Mouse (Mus musculus) hindbrain, embryonic 11.5 days (tissue): ENCODE measurements around the gene Ccl7. TPM values are rescaled to one million over a fixed set of nuclear protein-coding genes. Genes with fewer than 3 reads are reported as not detected.
A peak's percentile ranks its signal among the peaks of the same experiment; 100 is the strongest.

Experiments
- ATAC-seq: fragments of 200-750 bp; cut with Nextera tagmentation; 2 replicates; pipeline ENCODE4 v1.8.0; 2017; ENCODE audit warnings: mild to moderate bottlenecking, moderate TSS enrichment, moderate library complexity; ENCODE audit not compliant: low FRiP score
- DNase-seq: peaks from one replicate; pipeline ENCODE4 v3.0.0-alpha.2; 2015; ENCODE audit warnings: low spot score
- H3K27ac ChIP-seq: fragments of 300-500 bp; sonication (generic); 2 replicates; pipeline ENCODE4 v1.5.1; 2014; ENCODE audit warnings: mild to moderate bottlenecking, low read depth, low read length
- H3K27me3 ChIP-seq: fragments of 300-500 bp; sonication (generic); 2 replicates; pipeline ENCODE4 v1.6.1; 2014; ENCODE audit warnings: mild to moderate bottlenecking, low read length, moderate library complexity, mixed read lengths; ENCODE audit not compliant: control insufficient read depth, insufficient read depth
- H3K36me3 ChIP-seq: fragments of 300-500 bp; sonication (generic); 2 replicates; pipeline ENCODE4 v1.6.1; 2014; ENCODE audit warnings: mild to moderate bottlenecking, low read length, moderate library complexity, mixed read lengths; ENCODE audit not compliant: control insufficient read depth, insufficient read depth
- H3K4me1 ChIP-seq: fragments of 300-500 bp; sonication (generic); replicated peaks from 2 replicates; pipeline ENCODE4 v1.6.1; 2014; ENCODE audit warnings: low read length, mixed read lengths; ENCODE audit not compliant: control insufficient read depth, insufficient read depth
- H3K4me2 ChIP-seq: fragments of 300-500 bp; sonication (generic); replicated peaks from 2 replicates; pipeline ENCODE4 v1.6.1; 2014; ENCODE audit warnings: mild to moderate bottlenecking, low read depth, low read length
- H3K4me3 ChIP-seq: fragments of 300-500 bp; sonication (generic); 2 replicates; pipeline ENCODE4 v1.5.1; 2014; ENCODE audit warnings: low read depth, low read length
- H3K9ac ChIP-seq: fragments of 300-500 bp; sonication (generic); 2 replicates; pipeline ENCODE4 v1.6.1; 2014; ENCODE audit warnings: low read depth, low read length
- H3K9me3 ChIP-seq: fragments of 300-500 bp; sonication (generic); 2 replicates; pipeline ENCODE4 v1.6.1; 2016; ENCODE audit warnings: low read length; ENCODE audit not compliant: control insufficient read depth
- WGBS: fragments of 180-500 bp; shearing (Covaris S2); extraction: QIAGEN DNeasy Blood & Tissue Kit; methylation state at CpG from one replicate; pipeline ENCODE4 v1.1.7; 2014; 5-methylcytosine and 5-hydroxymethylcytosine counted together
- polyA plus RNA-seq: library from polyadenylated mRNA; unstranded; fragments of >200 nt; fragmentation: Nextera tagmentation; extraction: Ambion mirVana; gene quantifications from 2 replicates; pipeline ENCODE4 v1.2.1, GENCODE M21; 2014

The Ccl7 gene
- polyA plus RNA-seq = 1.0 TPM in 1 of 2 replicates, not detected in the other

DNA sequence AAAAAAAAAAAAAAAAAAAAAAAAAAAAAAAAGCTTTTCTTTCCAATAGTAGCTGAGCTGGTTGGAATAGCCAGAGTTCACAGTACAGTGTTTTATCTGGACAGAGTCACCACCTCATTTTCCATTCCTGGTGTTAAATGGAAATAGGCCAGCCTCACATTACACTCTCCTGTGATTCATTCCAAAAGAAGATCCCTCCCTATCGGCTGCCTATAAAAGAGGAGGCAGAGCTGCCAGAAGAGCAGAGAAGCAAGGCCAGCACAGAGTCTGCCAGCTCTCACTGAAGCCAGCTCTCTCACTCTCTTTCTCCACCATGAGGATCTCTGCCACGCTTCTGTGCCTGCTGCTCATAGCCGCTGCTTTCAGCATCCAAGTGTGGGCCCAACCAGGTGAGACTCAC, at the start of gene Ccl7:
Ccl7 (plus strand) TSS at position 242 of the 400 bp plus-strand sequence.
- H3K9ac ChIP-seq = no peak within 1 kb of the TSS
- no peak for DNase-seq
- H3K27ac ChIP-seq = no peak within 1 kb of the TSS
- WGBS = 69% methylated on average over 3 of the region's 3 CpGs
- H3K4me3 ChIP-seq = no peak within 1 kb of the TSS
- no peaks in the 10 kb centered on the region for H3K4me1 ChIP-seq
- H3K36me3 ChIP-seq = no peaks in the 10 kb centered on the region
- no peak for ATAC-seq
- H3K27me3 ChIP-seq = no peaks in the 10 kb centered on the region
- H3K4me2 ChIP-seq = no peak within 1 kb of the TSS
- no peaks in the 10 kb centered on the region for H3K9me3 ChIP-seq

DNA sequence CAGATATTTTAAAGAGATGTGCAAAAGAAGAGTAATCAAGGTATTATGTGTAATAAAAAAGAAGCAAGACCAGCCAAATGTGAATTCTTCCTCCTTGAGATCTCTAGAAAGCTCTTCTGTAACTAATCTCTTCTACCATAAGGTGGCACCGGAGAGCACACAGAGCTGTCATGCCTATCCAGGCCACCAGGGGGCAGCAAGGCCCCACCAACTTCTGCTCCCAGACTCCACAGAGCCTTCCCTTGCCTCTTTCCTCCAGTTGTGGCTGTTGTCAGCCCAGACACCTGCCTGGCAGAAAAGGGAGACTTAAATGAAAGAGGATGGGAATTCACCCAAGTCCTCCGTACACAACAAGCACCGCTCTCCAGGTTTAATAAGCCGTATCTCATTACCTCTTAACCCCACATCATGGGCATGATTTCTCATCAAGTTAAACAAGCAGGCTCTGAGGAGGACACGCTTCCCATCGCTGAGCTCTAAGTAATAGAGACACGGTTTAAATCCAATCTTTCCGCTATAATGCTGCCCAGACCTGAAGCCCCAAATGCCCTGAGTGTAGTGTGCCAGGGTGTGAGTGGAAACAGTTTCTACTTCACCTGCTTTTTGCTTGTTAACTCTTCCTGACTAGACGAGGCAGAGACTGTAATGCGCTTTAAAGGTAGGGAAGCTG, 49.2 kb upstream of the Ccl7 start:
- Histone ChIP-seq H3K9ac (no peak overlapping the region), H3K4me2 (no peak overlapping the region), H3K9me3 (no peaks in the 10 kb centered on the region), H3K36me3 (no peaks in the 10 kb centered on the region), H3K27ac (no peak overlapping the region), H3K4me3 (no peak overlapping the region), H3K4me1 (no peaks in the 10 kb centered on the region), H3K27me3 (no peaks in the 10 kb centered on the region)
- WGBS = 73% methylated on average over 10 of the region's 10 CpGs
- DNase-seq (peak; percentile 87), ATAC-seq (no peak)

DNA sequence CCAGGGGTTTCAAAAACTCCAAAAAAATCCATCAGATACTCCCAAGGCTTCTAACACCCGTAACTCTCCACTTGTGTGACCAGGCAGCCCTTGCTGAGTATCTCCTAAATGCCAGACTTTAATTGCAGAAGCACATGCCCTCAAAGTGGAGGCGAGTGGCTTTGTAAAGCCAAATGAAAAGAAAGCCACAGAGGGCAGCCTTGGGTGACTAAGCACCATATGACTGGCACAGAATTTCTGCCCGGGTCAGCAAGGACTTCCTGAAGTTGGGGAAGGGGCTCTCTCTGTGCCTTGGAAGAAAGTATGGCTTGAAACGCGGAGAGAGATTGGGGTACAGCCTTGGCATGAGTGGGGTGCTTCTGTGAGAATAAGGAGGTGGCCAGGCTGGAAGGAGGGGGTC, 48.4 kb upstream of the Ccl7 start:
- Histone ChIP-seq H3K4me2 (no peak overlapping the region), H3K27ac (no peak overlapping the region), H3K4me1 (no peaks in the 10 kb centered on the region), H3K4me3 (no peak overlapping the region), H3K27me3 (no peaks in the 10 kb centered on the region), H3K9ac (no peak overlapping the region), H3K9me3 (no peaks in the 10 kb centered on the region), H3K36me3 (no peaks in the 10 kb centered on the region)
- 93% methylated on average over 5 of the region's 5 CpGs for WGBS
- ATAC-seq (no peak), DNase-seq (no peak)

DNA sequence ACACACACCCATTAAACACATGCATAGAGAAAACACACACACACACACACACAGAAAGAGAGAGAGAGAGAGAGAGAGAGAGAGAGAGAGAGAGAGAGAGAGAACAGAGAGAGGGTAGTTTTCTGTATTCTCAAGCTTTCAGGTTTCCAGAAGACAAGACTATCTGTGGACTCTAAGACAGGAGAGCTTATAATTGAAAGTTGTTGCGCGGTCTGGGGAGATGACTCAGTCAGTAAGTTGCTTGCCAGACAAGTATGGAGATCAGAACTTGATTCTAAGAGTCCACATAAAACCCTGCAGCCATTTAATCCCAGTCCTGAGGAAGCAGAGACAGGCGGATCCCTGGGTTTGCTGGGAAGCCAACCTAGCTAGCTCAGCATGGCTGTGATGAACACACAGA, 46.9 kb upstream of the Ccl7 start:
- 87% methylated on average over 3 of the region's 3 CpGs for WGBS
- ATAC-seq = no peak

DNA sequence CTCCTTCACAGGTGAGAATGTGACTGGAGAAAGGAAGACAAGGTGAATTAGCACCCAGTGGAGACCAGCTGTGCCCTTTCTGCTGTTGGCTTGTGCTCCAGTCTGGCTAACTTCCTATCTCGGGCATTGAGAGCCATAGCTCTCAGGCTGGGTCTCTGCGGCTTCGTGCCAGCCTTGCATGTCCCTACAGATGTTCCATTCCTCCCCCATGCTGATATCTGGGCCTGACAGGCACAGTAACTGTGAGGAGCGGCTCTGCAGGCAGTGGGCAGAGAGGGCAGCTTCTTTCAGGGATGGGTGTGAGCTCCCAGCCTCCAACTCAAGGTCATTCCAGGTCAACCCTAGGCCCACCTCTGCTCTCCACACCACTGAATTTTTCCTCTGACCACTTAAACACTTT, 46.0 kb upstream of the Ccl7 start:
- Histone ChIP-seq H3K4me3 (no peak overlapping the region), H3K27me3 (no peaks in the 10 kb centered on the region), H3K4me2 (no peak overlapping the region), H3K36me3 (no peaks in the 10 kb centered on the region), H3K27ac (no peak overlapping the region), H3K9ac (no peak overlapping the region), H3K4me1 (no peaks in the 10 kb centered on the region), H3K9me3 (no peaks in the 10 kb centered on the region)
- no peak for DNase-seq
- WGBS = 80% methylated on average over 4 of the region's 4 CpGs
- no peak for ATAC-seq

More for the DNA sequence above, 46.9 kb upstream of the Ccl7 start:
- H3K4me2 ChIP-seq = no peak overlapping the region
- H3K27ac ChIP-seq = no peak overlapping the region
- DNase-seq = no peak
- no peaks in the 10 kb centered on the region for H3K4me1 ChIP-seq
- H3K9me3 ChIP-seq = no peaks in the 10 kb centered on the region
- no peak overlapping the region for H3K9ac ChIP-seq
- no peak overlapping the region for H3K4me3 ChIP-seq
- no peaks in the 10 kb centered on the region for H3K36me3 ChIP-seq
- H3K27me3 ChIP-seq = no peaks in the 10 kb centered on the region

DNA sequence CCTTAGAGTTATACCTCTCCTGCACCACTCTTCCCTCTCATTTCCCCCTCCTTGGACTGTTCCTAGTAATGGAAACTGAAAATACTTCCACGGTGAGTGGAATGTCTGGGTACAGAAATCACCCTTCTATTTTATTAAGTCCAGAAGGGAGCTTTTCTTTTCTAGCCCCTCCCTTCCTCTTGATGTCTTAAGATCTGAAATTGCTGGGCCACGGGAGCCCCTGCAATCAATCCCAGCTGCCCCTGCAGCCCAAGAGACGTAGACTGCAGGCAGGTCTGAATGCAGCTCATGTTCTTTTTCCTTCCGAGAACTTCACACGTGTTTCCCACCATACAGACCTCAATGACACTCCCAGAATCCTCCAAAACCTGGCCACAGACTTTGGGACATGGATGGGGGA, 44.9 kb upstream of the Ccl7 start:
- Histone ChIP-seq H3K4me3 (no peak overlapping the region), H3K4me2 (no peak overlapping the region), H3K27ac (no peak overlapping the region), H3K36me3 (no peaks in the 10 kb centered on the region), H3K27me3 (no peaks in the 10 kb centered on the region), H3K4me1 (no peaks in the 10 kb centered on the region), H3K9ac (no peak overlapping the region), H3K9me3 (no peaks in the 10 kb centered on the region)
- ATAC-seq (no peak), DNase-seq (no peak)
- WGBS = 65% methylated on average over 5 of the region's 5 CpGs

DNA sequence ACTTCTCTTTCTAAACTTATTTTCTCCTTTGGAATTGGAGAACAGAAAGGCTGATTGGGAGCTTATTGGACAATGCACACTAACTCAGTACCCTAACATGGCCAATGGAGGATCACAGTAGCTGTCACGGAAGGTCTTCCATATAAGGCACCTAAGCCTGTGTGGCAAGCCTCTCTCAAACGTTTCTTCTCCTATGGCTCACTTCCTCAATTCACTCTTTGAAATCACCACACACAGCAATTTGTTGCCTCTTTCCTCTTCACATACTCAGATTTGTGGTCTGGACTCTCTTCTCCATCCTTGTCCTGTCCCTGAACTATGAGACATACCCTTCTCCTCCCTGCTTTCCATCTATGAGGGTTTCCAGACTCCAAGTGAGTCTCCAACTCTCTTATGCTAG, 40.7 kb upstream of the Ccl7 start:
- H3K27ac ChIP-seq = no peak overlapping the region
- H3K9ac ChIP-seq = no peak overlapping the region
- no peaks in the 10 kb centered on the region for H3K9me3 ChIP-seq
- WGBS = 81% methylated on average over 2 of the region's 2 CpGs
- no peaks in the 10 kb centered on the region for H3K4me1 ChIP-seq
- ATAC-seq = no peak
- DNase-seq = no peak
- no peak overlapping the region for H3K4me2 ChIP-seq
- no peaks in the 10 kb centered on the region for H3K27me3 ChIP-seq
- H3K4me3 ChIP-seq = no peak overlapping the region
- no peaks in the 10 kb centered on the region for H3K36me3 ChIP-seq

DNA sequence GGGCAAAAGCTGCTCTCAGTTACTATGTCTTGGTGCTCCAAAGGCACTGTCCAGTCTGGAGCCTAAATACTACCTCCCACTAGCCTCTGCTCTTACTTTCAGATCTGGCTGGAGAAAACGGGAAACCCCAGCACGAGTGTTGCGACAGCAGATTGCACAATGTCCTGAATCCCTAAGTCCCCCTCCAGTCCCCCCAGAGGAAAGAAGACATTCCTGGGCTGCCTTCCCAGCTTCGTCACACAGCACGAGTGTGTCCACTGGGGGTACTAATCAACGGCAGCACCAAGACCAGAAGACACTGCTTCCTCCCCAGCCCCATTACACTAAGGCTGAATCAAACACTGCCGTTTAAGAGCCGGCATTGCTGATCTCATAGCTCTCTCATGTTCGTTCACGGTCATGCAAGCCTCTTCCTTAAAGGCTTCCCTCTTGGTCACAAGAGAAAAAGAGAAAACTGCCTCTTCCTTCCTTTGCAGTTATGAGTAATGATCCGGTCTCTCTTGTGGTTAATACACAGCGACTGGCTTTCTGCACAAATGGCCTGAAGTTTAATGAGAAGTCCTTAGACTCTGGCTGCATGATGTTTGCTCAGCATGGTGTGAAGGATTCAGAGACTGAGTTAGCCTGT, 38.6 kb upstream of the Ccl7 start:
- Histone ChIP-seq H3K4me3 (no peak overlapping the region), H3K4me1 (no peaks in the 10 kb centered on the region), H3K9me3 (no peaks in the 10 kb centered on the region), H3K36me3 (no peaks in the 10 kb centered on the region), H3K27ac (no peak overlapping the region), H3K4me2 (no peak overlapping the region), H3K9ac (no peak overlapping the region), H3K27me3 (no peaks in the 10 kb centered on the region)
- DNase-seq = no peak
- WGBS = 68% methylated on average over 12 of the region's 12 CpGs
- ATAC-seq = no peak

DNA sequence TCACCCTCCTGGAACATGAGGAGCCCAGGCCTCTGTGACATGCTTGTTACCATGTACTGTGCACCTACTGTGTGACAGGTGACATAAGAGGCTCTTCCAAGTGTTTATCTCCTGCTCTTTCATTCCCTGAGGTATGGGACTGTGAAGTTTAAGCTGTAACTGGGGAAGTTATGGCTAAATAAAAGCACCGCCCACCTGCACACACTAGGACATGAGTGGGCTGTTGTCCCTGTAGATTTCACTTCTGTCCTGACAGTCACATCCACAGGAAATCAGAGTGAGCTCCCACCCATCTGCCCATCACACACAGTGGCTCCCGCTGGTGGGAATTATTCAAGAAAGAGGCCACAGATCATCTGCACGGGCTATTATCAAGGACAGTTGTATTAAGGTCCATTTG, 35.4 kb upstream of the Ccl7 start:
- no peak overlapping the region for H3K4me2 ChIP-seq
- H3K36me3 ChIP-seq = no peaks in the 10 kb centered on the region
- no peaks in the 10 kb centered on the region for H3K9me3 ChIP-seq
- ATAC-seq (no peak), DNase-seq (no peak)
- no peak overlapping the region for H3K9ac ChIP-seq
- no peaks in the 10 kb centered on the region for H3K27me3 ChIP-seq
- 91% methylated on average over 3 of the region's 3 CpGs for WGBS
- H3K27ac ChIP-seq = no peak overlapping the region
- H3K4me3 ChIP-seq = no peak overlapping the region
- H3K4me1 ChIP-seq = no peaks in the 10 kb centered on the region
